ENCODE assay signal across 18 mouse cellular contexts in genomic region chr8:26892380-26892779, GRCm38 (mm10).
DNase-seq lines count a peak whose midpoint lies in the region; ATAC-seq and TF ChIP-seq lines count a peak whose summit lies in the region.
"Had no signal": no experiment of that assay in that cellular context is flagged by ENCODE, and none has a peak within 500 bp of the region (broad histone marks: within the 10 kb centered on the region; RNA-seq: fewer than 3 reads in every experiment).

No protein-coding gene starts in this region.

- no peaks in the 10 kb centered on the region for H3K36me3 ChIP-seq in heart, embryonic 11.5 days (ENCODE audit: control insufficient read depth, insufficient read depth, low read length)
- no peaks in the 10 kb centered on the region for H3K36me3 ChIP-seq in hindbrain, embryonic 10.5 days
- H3K36me3 ChIP-seq in hindbrain, embryonic 14.5 days (replicated peaks; ENCODE audit: control insufficient read depth, insufficient read depth) = no peaks in the 10 kb centered on the region
- no peaks in the 10 kb centered on the region for H3K36me3 ChIP-seq in stomach, postnatal 0 days (ENCODE audit: control insufficient read depth, insufficient read depth, low read length)
- H3K36me3 ChIP-seq: hindbrain, embryonic 13.5 days; limb, embryonic 10.5 days; midbrain, embryonic 15.5 days had no signal

- H3K27me3 ChIP-seq in heart, embryonic 11.5 days (ENCODE audit: control insufficient read depth, insufficient read depth, low read length) = no peaks in the 10 kb centered on the region
- H3K27me3 ChIP-seq in hindbrain, embryonic 10.5 days (ENCODE audit: insufficient read depth, poor library complexity, severe bottlenecking) = no peaks in the 10 kb centered on the region; the same call in none of the 2 replicates
- no peaks in the 10 kb centered on the region for H3K27me3 ChIP-seq in hindbrain, embryonic 14.5 days (ENCODE audit: control insufficient read depth, insufficient read depth, low read length)
- no peaks in the 10 kb centered on the region for H3K27me3 ChIP-seq in stomach, postnatal 0 days (ENCODE audit: control insufficient read depth, insufficient read depth, low read length)
- H3K27me3 ChIP-seq: midbrain, embryonic 15.5 days had no signal

- DNase-seq in heart, postnatal 14 days = no peak
- DNase-seq in hindbrain, embryonic 10.5 days (ENCODE audit: low spot score) = no peak
- DNase-seq in hindbrain, embryonic 14.5 days (ENCODE audit: low spot score) = no peak
- DNase-seq in cerebellum, adult 11-12 months = peak; percentile 51
- peak; percentile 58 for DNase-seq in cerebellum, adult 9-10 months
- DNase-seq in stomach, postnatal 0 days (ENCODE audit: low spot score) = no peak
- no peak for DNase-seq in right cerebral cortex, postnatal 14 days
- DNase-seq: adrenal gland, adult 8-10 months; layer of hippocampus, adult 9-11 months; right cerebral cortex, postnatal 25 days; thymus, adult 18-20 months; thymus, postnatal 4 days had no signal

- H3K9ac ChIP-seq in heart, embryonic 11.5 days (ENCODE audit: low read depth, low read length) = no peak overlapping the region
- no peak overlapping the region for H3K9ac ChIP-seq in hindbrain, embryonic 14.5 days
- no peak overlapping the region for H3K9ac ChIP-seq in stomach, postnatal 0 days (ENCODE audit: low read length)
- H3K9ac ChIP-seq: hindbrain, embryonic 13.5 days; liver, postnatal 0 days; midbrain, embryonic 15.5 days had no signal

- intact Hi-C loops in heart, postnatal 14 days (cut with DNase I) = loop anchor here (1.0 kb wide), 1 partner anchor 84 kb away; no protein-coding TSS in a partner anchor

- 71% methylated on average over 7 of the region's 7 CpGs for WGBS in heart, embryonic 11.5 days (ENCODE audit: insufficient replicate concordance)
- WGBS in hindbrain, embryonic 10.5 days = 62% methylated on average over 7 of the region's 7 CpGs
- WGBS in hindbrain, embryonic 14.5 days = 76% methylated on average over 7 of the region's 7 CpGs
- WGBS in stomach, postnatal 0 days = 80% methylated on average over 7 of the region's 7 CpGs

- ATAC-seq in heart, embryonic 11.5 days (replicated peaks; ENCODE audit: insufficient number of reproducible peaks, low FRiP score, low TSS enrichment) = no peak
- ATAC-seq in hindbrain, embryonic 14.5 days (ENCODE audit: low FRiP score) = no peak
- ATAC-seq in stomach, postnatal 0 days (ENCODE audit: low FRiP score, low TSS enrichment) = no peak
- ATAC-seq: midbrain, embryonic 15.5 days had no signal

- no peak for TF ChIP-seq CTCF in stomach, postnatal 0 days (IDR thresholded peaks at IDR 0.05; ENCODE audit: low read depth)

- no peaks in the 10 kb centered on the region for H3K9me3 ChIP-seq in heart, embryonic 11.5 days (replicated peaks; ENCODE audit: control insufficient read depth, low read length)
- H3K9me3 ChIP-seq in hindbrain, embryonic 10.5 days = no peaks in the 10 kb centered on the region
- H3K9me3 ChIP-seq in hindbrain, embryonic 14.5 days (ENCODE audit: control insufficient read depth, low read length) = no peaks in the 10 kb centered on the region
- no peaks in the 10 kb centered on the region for H3K9me3 ChIP-seq in stomach, postnatal 0 days (ENCODE audit: control insufficient read depth, low read length)
- H3K9me3 ChIP-seq: hindbrain, embryonic 13.5 days; limb, embryonic 10.5 days; midbrain, embryonic 15.5 days had no signal

- no peak overlapping the region for H3K4me3 ChIP-seq in heart, embryonic 11.5 days (ENCODE audit: low read depth, low read length)
- no peak overlapping the region for H3K4me3 ChIP-seq in hindbrain, embryonic 10.5 days
- no peak overlapping the region for H3K4me3 ChIP-seq in hindbrain, embryonic 14.5 days (replicated peaks; ENCODE audit: low read length)
- no peak overlapping the region for H3K4me3 ChIP-seq in stomach, postnatal 0 days (ENCODE audit: low read depth, low read length)
- H3K4me3 ChIP-seq: hindbrain, embryonic 13.5 days; limb, embryonic 10.5 days; midbrain, embryonic 15.5 days; myocyte had no signal

- peak overlapping the region; percentile 42 for H3K27ac ChIP-seq in heart, embryonic 11.5 days (ENCODE audit: low read depth, low read length)
- H3K27ac ChIP-seq in hindbrain, embryonic 10.5 days = peak overlapping the region; percentile 64; the same call in 1 of the 2 replicates
- H3K27ac ChIP-seq in hindbrain, embryonic 14.5 days = no peak overlapping the region
- no peak overlapping the region for H3K27ac ChIP-seq in stomach, postnatal 0 days (replicated peaks)
- H3K27ac ChIP-seq: hindbrain, embryonic 13.5 days; limb, embryonic 10.5 days; midbrain, embryonic 15.5 days had no signal

- H3K4me1 ChIP-seq in heart, embryonic 11.5 days (ENCODE audit: control insufficient read depth, insufficient read depth, low read length) = peaks cover 17% of the 10 kb centered on the region
- H3K4me1 ChIP-seq in hindbrain, embryonic 10.5 days (replicated peaks) = peaks cover 24% of the 10 kb centered on the region
- H3K4me1 ChIP-seq in hindbrain, embryonic 14.5 days (replicated peaks; ENCODE audit: control insufficient read depth, insufficient read depth, low read length) = 0 out of 2 replicates have a peak, but pooled peaks cover 2% of the 10 kb centered on the region
- no peaks in the 10 kb centered on the region for H3K4me1 ChIP-seq in stomach, postnatal 0 days (replicated peaks; ENCODE audit: control insufficient read depth, insufficient read depth)
- H3K4me1 ChIP-seq: midbrain, embryonic 15.5 days had no signal

- no peak overlapping the region for H3K4me2 ChIP-seq in heart, embryonic 11.5 days
- H3K4me2 ChIP-seq in hindbrain, embryonic 14.5 days (replicated peaks) = no peak overlapping the region
- no peak overlapping the region for H3K4me2 ChIP-seq in stomach, postnatal 0 days (replicated peaks; ENCODE audit: low read depth)
- H3K4me2 ChIP-seq: hindbrain, embryonic 13.5 days; midbrain, embryonic 15.5 days had no signal

- TF ChIP-seq EP300 in stomach, postnatal 0 days (optimal IDR thresholded peaks at IDR 0.05) = no peak

Comparison
In these comparisons a context has a peak if more than half of its experiments do, and no peak if none do; other contexts are left out.
1. H3K27ac ChIP-seq: peak in heart, embryonic 11.5 days (single experiment) and hindbrain, embryonic 10.5 days (single experiment); none in hindbrain, embryonic 14.5 days (single experiment) and stomach, postnatal 0 days (single experiment).
2. DNase-seq: peak in cerebellum, adult 11-12 months (single experiment) and cerebellum, adult 9-10 months (single experiment); none in heart, postnatal 14 days (0 of 2), hindbrain, embryonic 10.5 days (single experiment), hindbrain, embryonic 14.5 days (single experiment), stomach, postnatal 0 days (single experiment) and right cerebral cortex, postnatal 14 days (single experiment).